Mouse (Mus musculus) midbrain, embryonic 16.5 days (tissue): ENCODE results near the gene Olfr1368. TPM values are rescaled to one million over a fixed set of nuclear protein-coding genes. Genes with fewer than 3 reads are reported as not detected.
"Not testable (repeated sequence)": the region's sequence is repeated elsewhere in the genome, so short reads cannot be mapped to it uniquely, and the experiment has no call there.

Experiments used
- ATAC-seq: fragments of 200-750 bp; cut with Nextera tagmentation; 2 replicates; pipeline ENCODE4 v1.8.0; 2017; ENCODE audit warnings: moderate TSS enrichment
- H3K27ac ChIP-seq: fragments of 300-500 bp; sonication (generic); 2 replicates; pipeline ENCODE4 v1.5.1; 2014; ENCODE audit warnings: mild to moderate bottlenecking, low read length, mixed read lengths
- H3K27me3 ChIP-seq: fragments of 300-500 bp; sonication (generic); 2 replicates; pipeline ENCODE4 v1.6.1; 2014; ENCODE audit warnings: low read depth, low read length, mixed read lengths; ENCODE audit not compliant: control insufficient read depth, insufficient read depth
- H3K36me3 ChIP-seq: fragments of 300-500 bp; sonication (generic); 2 replicates; pipeline ENCODE4 v1.6.1; 2014; ENCODE audit warnings: mild to moderate bottlenecking, low read length, moderate library complexity, mixed read lengths; ENCODE audit not compliant: control insufficient read depth, insufficient read depth
- H3K4me1 ChIP-seq: fragments of 300-500 bp; sonication (generic); 2 replicates; pipeline ENCODE4 v1.6.1; 2014; ENCODE audit warnings: mild to moderate bottlenecking, low read length, mixed read lengths; ENCODE audit not compliant: control insufficient read depth, insufficient read depth
- H3K4me2 ChIP-seq: fragments of 300-500 bp; sonication (generic); 2 replicates; pipeline ENCODE4 v1.6.1; 2014; ENCODE audit warnings: mild to moderate bottlenecking, low read length, mixed read lengths
- H3K4me3 ChIP-seq: fragments of 300-500 bp; sonication (generic); 2 replicates; pipeline ENCODE4 v1.5.1; 2014; ENCODE audit warnings: low read depth, mild to moderate bottlenecking, low read length, moderate library complexity, mixed read lengths
- H3K9ac ChIP-seq: fragments of 300-500 bp; sonication (generic); 2 replicates; pipeline ENCODE4 v1.6.1; 2014; ENCODE audit warnings: low read depth, low read length, mixed read lengths
- H3K9me3 ChIP-seq: fragments of 300-500 bp; sonication (generic); replicated peaks from 2 replicates; pipeline ENCODE4 v1.6.1; 2014; ENCODE audit warnings: mild to moderate bottlenecking, low read length, mixed read lengths; ENCODE audit not compliant: control insufficient read depth, poor library complexity, severe bottlenecking
- WGBS: fragments of 180-500 bp; shearing (Covaris S2); extraction: QIAGEN DNeasy Blood & Tissue Kit; methylation state at CpG from one replicate; pipeline ENCODE4 v1.1.7; 2014; 5-methylcytosine and 5-hydroxymethylcytosine counted together
- polyA plus RNA-seq: library from polyadenylated mRNA; unstranded; fragments of >200 nt; fragmentation: Nextera tagmentation; extraction: Ambion mirVana; gene quantifications from 2 replicates; pipeline ENCODE4 v1.2.1, GENCODE M21; 2015

The Olfr1368 gene
- polyA plus RNA-seq, 1 experiment from 2014 or later: not detected

GRCm38 (mm10) chr13:21160657-21161590 is 15.3 kb upstream of the Olfr1368 start:
- peak overlapping the region; percentile 59 for H3K9ac ChIP-seq

GRCm38 (mm10) chr13:21160041-21160511 is 14.4 kb upstream of the Olfr1368 start:
- H3K4me1 ChIP-seq: peaks cover 8% of the 10 kb centered on the region; the same call in 1 of the 2 replicates
- ATAC-seq: peak; percentile 21
- under 1% methylated on average over 16 of the region's 16 CpGs for WGBS
- H3K36me3 ChIP-seq: no peaks in the 10 kb centered on the region
- H3K27ac ChIP-seq: no peak overlapping the region
- peak overlapping the region; percentile 60 for H3K9ac ChIP-seq
- H3K9me3 ChIP-seq: no peaks in the 10 kb centered on the region
- peak overlapping the region; percentile 90 for H3K4me2 ChIP-seq
- no peaks in the 10 kb centered on the region for H3K27me3 ChIP-seq
- H3K4me3 ChIP-seq: peak overlapping the region; percentile 71

More at GRCm38 (mm10) chr13:21160657-21161590, 15.3 kb upstream of the Olfr1368 start:
- Histone ChIP-seq H3K27me3 (no peaks in the 10 kb centered on the region), H3K4me1 (peaks cover 8% of the 10 kb centered on the region; the same call in 1 of the 2 replicates), H3K9me3 (no peaks in the 10 kb centered on the region), H3K4me2 (peak overlapping the region; percentile 90), H3K36me3 (no peaks in the 10 kb centered on the region), H3K4me3 (peak overlapping the region; percentile 71), H3K27ac (peak overlapping the region; percentile 12; the same call in 1 of the 2 replicates)
- under 1% methylated on average over 32 of the region's 32 CpGs for WGBS
- peak; percentile 85 for ATAC-seq

- no peak overlapping the region for H3K27ac ChIP-seq
- H3K36me3 ChIP-seq: no peaks in the 10 kb centered on the region
- H3K9me3 ChIP-seq: no peaks in the 10 kb centered on the region
- H3K4me3 ChIP-seq: peak overlapping the region; percentile 71
- ATAC-seq: peak; percentile 36; the same call in 1 of the 2 replicates
- H3K4me1 ChIP-seq: peaks cover 8% of the 10 kb centered on the region; the same call in 1 of the 2 replicates
- H3K9ac ChIP-seq: peak overlapping the region; percentile 60
- 1% methylated on average over 15 of the region's 15 CpGs for WGBS
- H3K4me2 ChIP-seq: peak overlapping the region; percentile 90
- H3K27me3 ChIP-seq: no peaks in the 10 kb centered on the region
Observed at GRCm38 (mm10) chr13:21159475-21159819, 13.8 kb upstream of the Olfr1368 start.

GRCm38 (mm10) chr13:21158785-21159474 is 13.3 kb upstream of the Olfr1368 start:
- peaks cover 8% of the 10 kb centered on the region; the same call in 1 of the 2 replicates for H3K4me1 ChIP-seq
- peak overlapping the region; percentile 90 for H3K4me2 ChIP-seq
- peak overlapping the region; percentile 71 for H3K4me3 ChIP-seq
- no peaks in the 10 kb centered on the region for H3K36me3 ChIP-seq
- H3K27me3 ChIP-seq: no peaks in the 10 kb centered on the region
- under 1% methylated on average over 19 of the region's 19 CpGs for WGBS
- no peak overlapping the region for H3K27ac ChIP-seq
- H3K9me3 ChIP-seq: no peaks in the 10 kb centered on the region
- peak overlapping the region; percentile 60 for H3K9ac ChIP-seq
- ATAC-seq: peak; percentile 53

- 6% methylated on average over 9 of the region's 9 CpGs for WGBS
Observed at GRCm38 (mm10) chr13:21158071-21158470, 12.4 kb upstream of the Olfr1368 start.

GRCm38 (mm10) chr13:21155888-21156287 is 10.2 kb upstream of the Olfr1368 start:
- no peak for ATAC-seq
- Histone ChIP-seq H3K27ac (no peak overlapping the region), H3K9me3 (no peaks in the 10 kb centered on the region), H3K27me3 (no peaks in the 10 kb centered on the region), H3K4me3 (no peak overlapping the region), H3K4me2 (no peak overlapping the region), H3K9ac (no peak overlapping the region), H3K4me1 (peaks cover 8% of the 10 kb centered on the region; the same call in 1 of the 2 replicates), H3K36me3 (no peaks in the 10 kb centered on the region)
- 78% methylated on average over 5 of the region's 5 CpGs for WGBS

More at GRCm38 (mm10) chr13:21158071-21158470, 12.4 kb upstream of the Olfr1368 start:
- Histone ChIP-seq H3K4me3 (peak overlapping the region; percentile 71; the same call in 1 of the 2 replicates), H3K27ac (no peak overlapping the region), H3K36me3 (no peaks in the 10 kb centered on the region), H3K9me3 (no peaks in the 10 kb centered on the region), H3K27me3 (no peaks in the 10 kb centered on the region), H3K4me2 (peak overlapping the region; percentile 90), H3K4me1 (peaks cover 8% of the 10 kb centered on the region; the same call in 1 of the 2 replicates), H3K9ac (no peak overlapping the region)
- ATAC-seq: no peak

GRCm38 (mm10) chr13:21142421-21142820 is 3.2 kb downstream of the Olfr1368 start:
- Histone ChIP-seq H3K36me3 (no peaks in the 10 kb centered on the region), H3K27ac (no peak overlapping the region), H3K27me3 (no peaks in the 10 kb centered on the region), H3K4me3 (no peak overlapping the region), H3K4me1 (no peaks in the 10 kb centered on the region), H3K9me3 (no peaks in the 10 kb centered on the region), H3K4me2 (no peak overlapping the region), H3K9ac (no peak overlapping the region)
- 56% methylated on average over 8 of the region's 8 CpGs for WGBS
- ATAC-seq: no peak

- not testable (repeated sequence) for H3K27me3 ChIP-seq, ATAC-seq, H3K9me3 ChIP-seq, H3K27ac ChIP-seq, H3K9ac ChIP-seq, H3K4me3 ChIP-seq, H3K4me2 ChIP-seq, H3K36me3 ChIP-seq, H3K4me1 ChIP-seq
- WGBS: 82% methylated on average over 3 of the region's 3 CpGs
Observed at GRCm38 (mm10) chr13:21129339-21129738, 16.3 kb downstream of the Olfr1368 start, which contains the start of gene Olfr263. TSS of gene Olfr263 (plus strand) at chr13:21129639.
